Mouse (Mus musculus) hindbrain, embryonic 13.5 days (tissue): ENCODE data around the gene Yes1. TPM values are rescaled to one million over a fixed set of nuclear protein-coding genes. Genes with fewer than 3 reads are reported as not detected.
"Not testable (repeated sequence)": the region's sequence is repeated elsewhere in the genome, so short reads cannot be mapped to it uniquely, and the experiment has no call there.

Experiments used
- ATAC-seq: fragments of 200-750 bp; cut with Nextera tagmentation; 2 replicates; pipeline ENCODE4 v1.8.0; 2017; ENCODE audit warnings: moderate TSS enrichment; ENCODE audit not compliant: low FRiP score
- H3K27ac ChIP-seq: fragments of 300-500 bp; sonication (generic); 2 replicates; pipeline ENCODE4 v1.5.1; 2015; ENCODE audit warnings: inconsistent platforms, mild to moderate bottlenecking, moderate library complexity
- H3K27me3 ChIP-seq: fragments of 300-500 bp; sonication (generic); 2 replicates; pipeline ENCODE4 v1.6.1; 2015; ENCODE audit warnings: mild to moderate bottlenecking, inconsistent platforms
- H3K36me3 ChIP-seq: fragments of 300-500 bp; sonication (generic); 2 replicates; pipeline ENCODE4 v1.6.1; 2015; ENCODE audit warnings: mild to moderate bottlenecking, inconsistent platforms
- H3K4me1 ChIP-seq: fragments of 300-500 bp; sonication (generic); replicated peaks from 2 replicates; pipeline ENCODE4 v1.6.1; 2015; ENCODE audit warnings: inconsistent platforms
- H3K4me2 ChIP-seq: fragments of 300-500 bp; sonication (generic); 2 replicates; pipeline ENCODE4 v1.6.1; 2015; ENCODE audit warnings: inconsistent platforms, mild to moderate bottlenecking, moderate library complexity
- H3K4me3 ChIP-seq: fragments of 300-500 bp; sonication (generic); 2 replicates; pipeline ENCODE4 v1.5.1; 2015; ENCODE audit warnings: mild to moderate bottlenecking, inconsistent platforms
- H3K9ac ChIP-seq: fragments of 300-500 bp; sonication (generic); 2 replicates; pipeline ENCODE4 v1.6.1; 2015; ENCODE audit warnings: mild to moderate bottlenecking, inconsistent platforms
- H3K9me3 ChIP-seq: fragments of 300-500 bp; sonication (generic); 2 replicates; pipeline ENCODE4 v1.6.1; 2016; ENCODE audit warnings: inconsistent platforms
- WGBS: fragments of 180-500 bp; shearing (Covaris S2); methylation state at CpG from one replicate; pipeline ENCODE4 v1.1.7; 2015; 5-methylcytosine and 5-hydroxymethylcytosine counted together
- polyA plus RNA-seq: library from polyadenylated mRNA; unstranded; fragments of >200 nt; fragmentation: Nextera tagmentation; extraction: Ambion mirVana; gene quantifications from 2 replicates; pipeline ENCODE4 v1.2.1, GENCODE M21; 2015

The Yes1 gene
- polyA plus RNA-seq, 1 experiment from 2014 or later = 22.6 TPM

DNA sequence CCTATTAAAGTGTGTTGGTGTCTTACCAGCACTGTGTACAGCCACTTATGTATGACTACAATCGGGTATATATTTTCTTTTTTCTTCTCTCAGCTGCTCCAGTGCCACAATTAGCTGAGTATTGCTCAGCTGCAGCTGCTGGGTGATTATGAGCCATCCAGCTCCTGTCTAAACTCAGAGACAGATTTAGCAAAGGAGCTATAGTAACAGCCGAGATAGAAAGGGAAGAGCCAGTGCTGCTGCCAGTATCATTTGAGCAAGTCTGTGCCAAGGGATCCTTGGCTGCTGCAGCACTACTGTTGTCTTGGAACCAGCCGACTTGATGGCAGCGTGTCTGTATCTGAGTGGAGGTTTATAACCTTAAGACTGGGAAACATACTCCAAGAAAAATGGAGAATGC is 3.7 kb downstream of the Yes1 start:
- Histone ChIP-seq H3K27me3 (no peaks in the 10 kb centered on the region), H3K4me3 (no peak overlapping the region), H3K36me3 (no peaks in the 10 kb centered on the region), H3K27ac (peak overlapping the region; percentile 49; the same call in 1 of the 2 replicates), H3K9me3 (no peaks in the 10 kb centered on the region), H3K4me1 (peaks cover 23% of the 10 kb centered on the region), H3K9ac (no peak overlapping the region), H3K4me2 (no peak overlapping the region)
- ATAC-seq = no peak
- 70% methylated on average over 4 of the region's 4 CpGs for WGBS

DNA sequence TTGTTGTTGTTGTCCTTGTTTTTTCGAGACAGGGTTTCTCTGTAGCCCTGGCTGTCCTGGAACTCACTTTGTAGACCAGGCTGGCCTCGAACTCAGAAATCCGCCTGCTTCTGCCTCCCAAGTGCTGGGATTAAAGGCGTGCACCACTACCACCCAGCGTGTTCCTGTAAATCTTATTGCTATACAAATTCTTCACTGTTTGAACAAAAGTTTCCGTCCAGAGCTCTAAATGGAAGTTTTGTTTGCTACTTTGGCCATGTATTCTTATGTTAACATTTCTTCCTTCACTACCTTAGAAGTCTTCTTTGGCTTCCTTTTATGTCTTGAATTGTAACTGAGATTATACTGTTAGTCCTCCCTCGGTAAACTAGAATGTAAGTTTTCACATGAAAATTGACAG is 5.5 kb downstream of the Yes1 start:
- not testable (repeated sequence) for H3K27me3 ChIP-seq, H3K36me3 ChIP-seq, H3K9me3 ChIP-seq, H3K4me2 ChIP-seq, H3K9ac ChIP-seq, ATAC-seq, H3K4me3 ChIP-seq, H3K27ac ChIP-seq
- H3K4me1 ChIP-seq = peaks cover 18% of the 10 kb centered on the region
- WGBS = 88% methylated on average over 7 of the region's 7 CpGs

DNA sequence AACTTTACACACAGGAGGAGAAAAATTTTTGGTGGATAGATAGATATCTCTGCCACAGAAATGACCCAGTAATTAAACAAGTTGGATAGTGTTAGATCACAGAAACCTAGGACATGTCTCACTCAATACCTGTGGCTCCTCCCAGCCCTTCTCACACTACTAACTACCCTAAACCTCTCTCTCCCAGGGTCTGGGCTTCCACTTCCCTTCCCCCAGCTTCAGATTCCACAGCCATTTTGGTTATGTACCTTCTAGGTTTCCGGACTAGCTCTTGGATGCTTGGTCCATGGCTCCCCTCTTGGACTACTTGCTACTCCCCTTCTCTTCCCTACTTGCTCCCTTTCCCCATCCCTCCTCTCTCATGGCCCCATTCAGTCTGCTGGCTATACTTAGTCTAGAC is 6.9 kb downstream of the Yes1 start:
- Histone ChIP-seq H3K4me2 (no peak overlapping the region), H3K27me3 (no peaks in the 10 kb centered on the region), H3K36me3 (no peaks in the 10 kb centered on the region), H3K9ac (no peak overlapping the region), H3K4me3 (no peak overlapping the region), H3K27ac (no peak overlapping the region), H3K4me1 (peaks cover 14% of the 10 kb centered on the region; the same call in 1 of the 2 replicates), H3K9me3 (no peaks in the 10 kb centered on the region)
- WGBS = 100% methylated on average over 1 of the region's 1 CpGs
- ATAC-seq = no peak

DNA sequence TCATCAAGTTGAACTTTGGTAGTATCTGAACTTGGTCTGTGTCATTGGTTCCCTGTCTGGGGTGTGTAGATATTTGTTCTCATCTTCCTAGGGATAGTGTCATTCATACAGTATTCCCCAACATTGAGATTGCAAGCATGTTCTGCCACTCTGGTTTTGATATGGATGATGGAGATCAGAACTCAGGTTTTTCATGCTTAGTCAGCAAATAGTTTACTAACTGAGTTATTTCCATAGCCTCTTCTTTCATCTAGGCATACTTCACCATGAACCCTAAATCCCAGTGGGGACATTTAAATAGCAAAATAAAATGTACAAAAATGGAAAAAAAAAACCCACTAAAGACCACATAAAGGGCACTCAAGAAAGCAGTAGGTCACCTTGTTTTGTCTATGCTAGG is 12.7 kb downstream of the Yes1 start:
- no peak overlapping the region for H3K4me3 ChIP-seq
- H3K36me3 ChIP-seq = no peaks in the 10 kb centered on the region
- ATAC-seq = no peak
- H3K27me3 ChIP-seq = no peaks in the 10 kb centered on the region
- H3K4me2 ChIP-seq = no peak overlapping the region
- H3K4me1 ChIP-seq = no peaks in the 10 kb centered on the region
- H3K9ac ChIP-seq = no peak overlapping the region
- no peaks in the 10 kb centered on the region for H3K9me3 ChIP-seq
- no peak overlapping the region for H3K27ac ChIP-seq

DNA sequence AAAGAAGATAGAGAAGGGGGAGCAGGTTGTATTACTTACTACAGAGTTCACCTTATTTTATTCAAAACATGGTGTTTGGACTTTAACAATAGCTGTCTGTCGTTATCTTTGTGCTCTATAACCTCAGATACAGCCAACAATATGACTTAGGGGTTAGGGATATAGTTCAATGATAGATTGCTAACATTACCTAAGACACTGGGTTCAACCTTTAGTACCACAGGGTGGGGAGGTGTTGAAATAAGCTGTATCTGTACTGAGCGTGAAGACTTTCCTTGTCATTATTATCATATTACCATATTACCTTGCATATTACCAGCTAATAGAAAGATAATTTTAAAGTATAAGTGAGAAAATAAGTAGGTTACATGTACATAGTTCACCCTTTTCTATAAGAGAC is 13.8 kb downstream of the Yes1 start:
- no peak for ATAC-seq
- H3K36me3 ChIP-seq = no peaks in the 10 kb centered on the region
- WGBS = 97% methylated on average over 2 of the region's 2 CpGs

DNA sequence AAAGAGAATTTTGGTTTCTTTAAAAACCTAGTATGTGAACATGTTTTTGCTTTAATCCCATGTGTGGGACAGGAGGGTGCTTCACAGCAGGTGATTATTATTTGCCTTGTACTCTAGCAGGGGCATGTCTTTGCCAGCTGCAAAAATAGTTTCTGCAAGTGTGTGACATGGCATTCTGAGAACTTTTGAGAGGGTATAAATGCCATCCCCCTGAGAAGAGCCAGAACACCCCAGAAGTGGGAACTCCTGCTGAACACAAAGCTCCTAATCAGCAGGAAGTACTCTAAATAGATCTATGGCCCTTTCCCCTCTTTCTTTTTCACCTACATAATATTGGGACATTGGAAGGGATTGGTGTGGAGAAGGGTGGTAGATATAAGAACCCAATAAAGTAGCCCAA is 22.2 kb downstream of the Yes1 start:
- H3K4me2 ChIP-seq = no peak overlapping the region
- no peak overlapping the region for H3K27ac ChIP-seq
- H3K9me3 ChIP-seq = no peaks in the 10 kb centered on the region
- H3K9ac ChIP-seq = no peak overlapping the region
- no peaks in the 10 kb centered on the region for H3K4me1 ChIP-seq
- no peaks in the 10 kb centered on the region for H3K36me3 ChIP-seq
- no peak overlapping the region for H3K4me3 ChIP-seq
- H3K27me3 ChIP-seq = no peaks in the 10 kb centered on the region
- ATAC-seq = no peak

More for the DNA sequence above, 13.8 kb downstream of the Yes1 start:
- H3K9me3 ChIP-seq = no peaks in the 10 kb centered on the region
- no peak overlapping the region for H3K4me2 ChIP-seq
- H3K4me3 ChIP-seq = no peak overlapping the region
- no peak overlapping the region for H3K27ac ChIP-seq
- no peaks in the 10 kb centered on the region for H3K4me1 ChIP-seq
- H3K27me3 ChIP-seq = no peaks in the 10 kb centered on the region
- H3K9ac ChIP-seq = no peak overlapping the region

DNA sequence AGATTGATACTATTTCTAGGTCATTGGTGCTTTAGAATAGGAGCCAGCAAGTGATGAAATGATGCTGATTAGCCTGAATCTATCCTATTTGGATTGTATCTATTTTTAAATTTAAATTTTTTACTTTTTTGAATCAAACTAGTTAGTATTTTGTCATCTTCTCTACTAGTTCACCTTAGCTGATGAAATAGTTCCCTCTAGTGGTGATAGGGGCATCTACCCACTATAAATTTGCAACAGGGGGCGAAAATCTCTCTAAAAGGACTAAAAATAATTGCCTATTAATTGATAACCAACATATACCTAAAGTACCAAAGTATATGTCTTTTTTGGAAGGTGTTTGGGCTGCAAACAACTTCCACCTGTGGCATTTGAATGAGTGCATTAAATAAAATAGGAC is 46.4 kb downstream of the Yes1 start:
- Histone ChIP-seq H3K9me3 (no peaks in the 10 kb centered on the region), H3K4me1 (no peaks in the 10 kb centered on the region), H3K4me3 (no peak overlapping the region), H3K36me3 (peaks cover 25% of the 10 kb centered on the region), H3K27ac (no peak overlapping the region), H3K4me2 (no peak overlapping the region), H3K9ac (no peak overlapping the region), H3K27me3 (no peaks in the 10 kb centered on the region)
- ATAC-seq = no peak
- WGBS = 68% methylated on average over 1 of the region's 1 CpGs

DNA sequence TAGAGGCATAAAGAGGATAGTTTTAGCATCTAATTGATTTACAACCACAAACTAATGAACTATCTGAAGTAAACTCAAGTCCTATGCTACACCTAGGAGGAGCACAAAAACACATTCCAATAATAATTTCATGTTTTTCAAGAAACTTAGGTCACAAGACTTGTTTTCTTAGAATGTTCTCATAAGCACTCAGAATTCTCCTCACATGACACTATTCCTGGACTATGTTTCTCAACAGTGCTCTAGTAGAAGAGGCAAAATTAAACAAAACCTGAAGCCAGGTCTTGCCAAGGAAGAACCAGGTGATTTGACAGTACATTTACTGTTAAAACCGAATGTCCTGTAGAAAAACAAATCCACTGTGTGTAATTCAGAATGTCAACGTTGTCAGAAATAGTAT is 71.5 kb downstream of the Yes1 start:
- Histone ChIP-seq H3K9ac (no peak overlapping the region), H3K36me3 (peaks cover 6% of the 10 kb centered on the region), H3K4me1 (no peaks in the 10 kb centered on the region), H3K4me2 (no peak overlapping the region), H3K27me3 (no peaks in the 10 kb centered on the region), H3K4me3 (no peak overlapping the region), H3K27ac (no peak overlapping the region), H3K9me3 (no peaks in the 10 kb centered on the region)
- ATAC-seq = no peak
- WGBS = 53% methylated on average over 2 of the region's 2 CpGs

DNA sequence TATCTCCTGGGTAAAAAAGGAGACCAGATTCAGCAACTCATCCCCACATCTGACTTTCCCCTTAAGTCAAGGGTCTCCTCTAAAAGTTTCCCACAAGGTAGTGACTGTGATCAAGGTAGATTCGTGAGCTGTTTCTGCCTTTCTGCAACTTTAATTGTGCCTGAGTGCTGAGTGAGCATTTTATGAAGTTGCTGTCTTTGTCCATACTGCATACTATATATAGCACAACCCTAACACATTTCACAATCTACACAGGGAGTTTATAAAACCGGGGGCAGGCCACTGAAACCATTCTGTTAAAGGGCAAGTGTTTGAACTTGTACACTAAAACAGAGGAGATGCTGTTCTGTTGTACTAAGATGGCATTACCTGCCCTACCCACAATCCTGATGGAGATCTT is 82.4 kb downstream of the Yes1 start:
- Histone ChIP-seq H3K4me2 (no peak overlapping the region), H3K9ac (no peak overlapping the region), H3K4me1 (no peaks in the 10 kb centered on the region), H3K27me3 (no peaks in the 10 kb centered on the region), H3K36me3 (no peaks in the 10 kb centered on the region), H3K27ac (no peak overlapping the region), H3K4me3 (no peak overlapping the region), H3K9me3 (no peaks in the 10 kb centered on the region)
- ATAC-seq = no peak
- 71% methylated on average over 2 of the region's 2 CpGs for WGBS

DNA sequence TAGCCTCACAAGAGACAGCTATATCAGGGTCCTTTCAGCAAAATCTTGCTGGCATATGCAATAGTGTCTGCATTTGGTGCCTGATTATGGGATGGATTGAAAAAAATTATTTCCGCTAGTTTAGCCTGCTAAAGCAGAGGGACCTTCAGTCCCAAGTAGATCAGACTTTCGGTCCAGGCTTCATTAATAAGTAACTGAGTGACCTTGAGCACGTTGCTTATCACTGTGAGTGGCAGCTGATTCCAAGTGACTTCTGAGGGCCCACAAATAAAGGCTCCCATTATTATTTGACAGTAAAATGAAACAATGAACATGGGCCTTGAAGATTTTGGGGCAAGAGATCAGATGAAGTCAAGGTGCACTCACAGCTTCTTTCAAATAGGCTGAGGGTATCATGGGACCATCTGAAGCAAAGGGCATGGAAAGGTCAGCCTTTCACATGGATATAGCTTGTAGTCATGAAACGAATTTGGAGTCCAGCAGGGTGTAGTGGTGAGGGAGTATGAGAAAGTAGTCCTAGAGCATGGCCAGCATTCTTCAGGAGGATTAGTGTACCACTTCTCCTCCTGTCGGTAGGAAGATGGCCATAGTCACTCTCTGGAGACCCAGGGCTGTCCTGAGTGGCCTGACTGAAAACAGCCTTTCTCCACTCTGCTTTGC is 86.4 kb downstream of the Yes1 start:
- no peaks in the 10 kb centered on the region for H3K27me3 ChIP-seq
- no peak overlapping the region for H3K4me2 ChIP-seq
- H3K36me3 ChIP-seq = no peaks in the 10 kb centered on the region
- no peak overlapping the region for H3K9ac ChIP-seq
- no peak overlapping the region for H3K27ac ChIP-seq
- H3K9me3 ChIP-seq = no peaks in the 10 kb centered on the region
- H3K4me1 ChIP-seq = no peaks in the 10 kb centered on the region
- WGBS = 70% methylated on average over 5 of the region's 5 CpGs
- ATAC-seq = no peak
- no peak overlapping the region for H3K4me3 ChIP-seq

DNA sequence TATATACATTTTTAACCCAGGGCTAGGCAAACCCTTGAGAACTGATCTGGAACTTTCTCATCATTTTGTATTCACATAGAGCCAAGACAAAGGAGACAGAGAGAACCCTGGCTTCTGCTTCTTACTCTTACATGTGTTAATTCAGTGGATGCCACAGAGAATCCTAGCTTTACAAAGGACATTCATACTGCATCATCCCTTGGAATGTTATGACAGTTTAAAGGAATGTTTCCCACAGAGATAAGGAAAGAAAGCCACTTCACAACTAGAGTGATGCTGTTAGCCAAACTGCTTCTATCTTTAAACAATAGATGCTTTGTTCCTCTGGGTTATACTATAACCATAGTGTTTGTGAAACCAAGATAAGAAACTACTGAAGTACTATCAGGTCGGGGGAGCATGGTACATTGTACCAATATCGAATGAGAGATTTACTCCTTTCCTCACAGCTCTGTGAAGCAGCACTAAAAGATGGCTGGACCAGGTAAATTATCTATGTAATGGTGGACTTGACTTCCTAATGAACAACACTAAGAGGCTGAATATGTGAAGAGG is 95.3 kb downstream of the Yes1 start:
- no peak for ATAC-seq
- Histone ChIP-seq H3K9ac (no peak overlapping the region), H3K4me1 (no peaks in the 10 kb centered on the region), H3K36me3 (no peaks in the 10 kb centered on the region), H3K27me3 (no peaks in the 10 kb centered on the region), H3K4me2 (no peak overlapping the region), H3K27ac (no peak overlapping the region), H3K9me3 (no peaks in the 10 kb centered on the region), H3K4me3 (no peak overlapping the region)
- 76% methylated on average over 2 of the region's 2 CpGs for WGBS

DNA sequence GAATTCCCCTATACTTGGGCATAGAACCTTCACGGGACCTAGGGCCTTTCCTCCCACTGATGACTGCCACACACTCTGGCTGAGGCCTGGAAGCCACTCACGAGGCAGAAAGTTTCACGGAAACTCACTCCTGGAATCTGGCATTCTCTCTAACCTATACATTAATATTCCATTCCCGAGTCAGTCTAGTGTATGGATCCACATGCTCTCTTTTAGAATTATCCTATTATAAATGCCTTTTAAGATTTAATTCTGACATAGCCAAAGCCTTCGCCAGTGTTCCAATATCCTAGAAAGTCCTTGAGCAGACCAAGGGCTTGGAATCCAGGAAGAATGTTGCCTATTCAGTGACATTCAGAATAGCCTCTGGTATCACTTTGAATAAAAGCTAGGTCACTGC is 100.5 kb downstream of the Yes1 start:
- Histone ChIP-seq H3K4me3 (no peak overlapping the region), H3K4me1 (peaks cover 13% of the 10 kb centered on the region), H3K36me3 (no peaks in the 10 kb centered on the region), H3K27me3 (no peaks in the 10 kb centered on the region), H3K4me2 (no peak overlapping the region), H3K27ac (no peak overlapping the region), H3K9ac (no peak overlapping the region), H3K9me3 (no peaks in the 10 kb centered on the region)
- 80% methylated on average over 5 of the region's 5 CpGs for WGBS
- ATAC-seq = no peak

DNA sequence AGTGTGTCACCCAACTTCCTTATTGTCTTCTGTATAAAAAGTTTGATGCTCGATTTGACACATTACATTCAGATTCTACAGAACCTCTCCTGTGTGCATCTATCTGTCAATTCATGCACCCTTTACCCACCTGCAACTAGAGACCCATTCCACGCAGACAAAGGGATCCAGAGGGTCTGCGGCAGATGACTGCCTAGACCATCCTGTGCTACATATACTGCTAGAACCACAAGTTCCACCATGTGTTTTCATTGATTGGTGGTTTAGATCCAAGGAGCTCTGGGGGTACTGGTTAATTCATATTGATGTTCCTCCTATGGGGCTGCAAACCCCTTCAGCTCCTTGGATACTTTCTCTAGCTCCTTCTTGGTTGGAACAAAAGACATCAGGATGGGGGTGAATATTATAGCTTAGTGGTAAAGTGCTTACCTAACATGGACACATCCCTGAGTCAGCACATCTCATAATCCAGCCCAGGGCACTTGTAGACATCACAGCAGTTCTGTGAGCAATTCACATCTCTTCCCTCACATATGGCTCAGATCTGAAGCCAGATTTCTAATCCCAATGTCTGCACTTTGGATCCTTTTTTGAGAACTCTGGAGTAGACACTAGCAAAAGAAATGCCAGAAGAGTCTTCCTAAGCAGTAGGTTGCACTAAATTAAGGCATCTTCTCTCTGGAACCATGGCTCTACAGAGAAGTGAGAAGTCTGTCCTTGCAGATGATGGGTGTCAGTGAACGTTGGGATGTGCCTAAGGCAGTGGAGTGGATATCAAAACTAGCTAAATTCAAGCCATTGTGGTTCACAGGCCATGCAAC is 101.5 kb downstream of the Yes1 start:
- no peaks in the 10 kb centered on the region for H3K36me3 ChIP-seq
- peak overlapping the region; percentile 86 for H3K4me2 ChIP-seq
- H3K4me1 ChIP-seq = peaks cover 13% of the 10 kb centered on the region
- 73% methylated on average over 4 of the region's 4 CpGs for WGBS
- H3K9me3 ChIP-seq = no peaks in the 10 kb centered on the region
- ATAC-seq = no peak
- H3K9ac ChIP-seq = peak overlapping the region; percentile 78
- peak overlapping the region; percentile 72 for H3K4me3 ChIP-seq
- H3K27ac ChIP-seq = 0 out of 2 replicates have a peak overlapping the region, but pooled peaks have one; percentile 87
- H3K27me3 ChIP-seq = no peaks in the 10 kb centered on the region
